Mouse (Mus musculus): ENCODE data around the gene B3galt4.

DNA sequence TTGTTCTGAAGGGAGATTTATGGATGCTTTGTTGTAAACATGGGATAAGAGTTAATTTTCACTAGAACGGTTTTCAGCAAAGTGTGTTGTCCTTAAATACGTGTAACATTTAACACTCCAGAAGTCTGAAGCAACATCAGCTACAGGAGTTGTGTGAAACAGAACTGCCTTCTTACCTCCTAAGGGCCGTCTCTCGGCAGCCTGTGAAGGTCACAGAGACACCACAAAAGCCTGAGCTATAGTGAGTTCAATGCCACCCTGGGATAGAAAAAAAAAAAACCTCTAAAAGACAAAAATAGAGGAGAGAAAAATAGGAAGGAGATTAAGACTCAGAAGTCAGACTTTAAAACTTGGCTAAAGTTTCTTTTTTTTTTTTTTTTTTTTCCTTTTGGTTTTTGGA is 49.2 kb downstream of the B3galt4 start:
- TF ChIP-seq CTCF (IDR thresholded peaks at IDR 0.05; ENCODE audit: low read depth) (no peak), EP300 (IDR thresholded peaks at IDR 0.05; ENCODE audit: low read depth) (no peak)

Measured in heart, postnatal 0 days (tissue).